Mouse (Mus musculus) lung, postnatal 14 days (tissue): ENCODE data around the gene Tfpi.

ENCODE experiments used
- DNase-seq: peaks from one replicate; pipeline ENCODE4 v3.0.0; 2021

Tfpi gene

GRCm38 (mm10) chr2:84388023-84388416, 88.6 kb downstream of the Tfpi start:
- no peak for DNase-seq

DNA sequence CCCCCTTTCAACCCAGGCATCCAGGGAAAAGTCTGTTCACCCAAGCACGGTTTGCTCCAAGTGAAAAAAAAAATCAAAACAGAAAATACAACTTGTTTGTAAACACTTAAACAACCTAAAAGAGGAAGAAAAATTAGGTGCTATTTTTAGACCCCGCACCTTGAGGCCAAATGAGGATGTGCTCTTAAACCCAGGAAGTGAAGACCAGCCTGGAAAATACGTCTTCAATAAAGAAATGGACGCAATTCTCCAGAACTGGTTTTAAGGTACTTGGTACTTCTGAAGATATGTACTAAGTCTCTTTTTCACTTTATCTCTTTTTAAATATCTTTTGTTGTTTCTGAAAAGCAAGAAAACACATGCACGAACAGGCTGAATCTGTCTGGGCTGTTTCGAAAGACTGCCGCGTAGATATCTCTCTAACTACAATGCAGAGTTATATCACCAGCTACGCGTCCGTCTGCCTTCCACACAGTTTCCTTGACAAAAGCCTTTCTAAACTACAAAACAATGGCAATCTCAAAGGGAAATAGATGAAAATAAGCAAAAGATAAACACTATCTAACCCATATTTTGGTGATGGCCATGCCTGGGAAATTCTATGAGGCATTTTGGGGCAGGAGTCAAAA, 89.1 kb downstream of the Tfpi start:
- no peak for DNase-seq

- DNase-seq, result no peak
These were observed 89.8 kb downstream of the Tfpi start for GRCm38 (mm10) chr2:84386563-84387393.

- DNase-seq, result no peak
These were observed 91.5 kb downstream of the Tfpi start for GRCm38 (mm10) chr2:84384911-84385693.

DNA sequence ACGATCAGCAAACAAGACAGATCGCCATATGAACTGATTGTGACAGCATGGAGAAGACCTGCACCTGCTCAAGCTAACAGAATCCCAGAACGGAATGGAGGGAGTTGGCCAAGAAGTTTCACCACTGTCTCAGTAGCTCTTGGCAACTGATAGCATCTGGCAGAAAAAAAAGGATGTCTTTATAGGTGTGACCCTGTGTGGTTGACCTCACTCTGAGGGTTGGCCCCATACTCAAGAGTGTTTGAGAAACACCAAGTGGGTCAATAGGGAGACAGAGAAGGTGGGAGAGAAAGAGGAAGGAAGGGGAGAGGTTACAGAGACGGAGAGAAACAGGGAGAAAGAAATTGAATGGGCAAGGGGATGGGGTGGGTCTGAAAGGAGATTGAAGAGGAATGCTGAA, 92.7 kb downstream of the Tfpi start:
- DNase-seq, result no peak
